8 mouse cellular contexts compared by ENCODE assay signal in the genomic region with DNA sequence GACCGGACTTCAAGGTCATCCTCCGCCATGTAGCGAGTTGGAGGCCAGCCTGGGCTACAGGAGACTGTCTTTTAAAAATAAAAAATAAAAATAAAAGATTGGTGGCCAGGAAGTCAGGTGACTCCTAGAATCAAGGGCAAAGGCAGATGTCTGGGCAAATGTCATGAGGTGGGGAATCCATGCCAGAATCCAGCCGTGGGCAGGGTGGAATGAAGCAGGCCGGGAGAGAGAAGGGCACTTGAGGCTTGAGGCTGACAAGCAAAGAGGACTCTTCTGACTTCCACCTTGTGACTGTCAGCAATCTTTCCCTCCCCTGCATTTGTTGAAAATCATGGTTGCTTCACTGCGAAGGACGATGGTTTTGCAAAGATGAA. TPM values are rescaled to one million over a fixed set of nuclear protein-coding genes. Genes with fewer than 3 reads are reported as not detected.
A peak's percentile ranks its signal among the peaks of the same experiment; 100 is the strongest.
DNase-seq lines count a peak whose midpoint lies in the region; ATAC-seq and TF ChIP-seq lines count a peak whose summit lies in the region.

No protein-coding gene starts in this region.

- no peaks in the 10 kb centered on the region for H3K27me3 ChIP-seq in kidney, adult 2 months (replicated peaks; ENCODE audit: control insufficient read depth, insufficient read depth, low read length)
- H3K27me3 ChIP-seq in heart, postnatal 0 days (ENCODE audit: control insufficient read depth, insufficient read depth, low read length), result no peaks in the 10 kb centered on the region
- no peaks in the 10 kb centered on the region for H3K27me3 ChIP-seq in midbrain, embryonic 11.5 days (ENCODE audit: control insufficient read depth, insufficient read depth, low read length)

- H3K4me1 ChIP-seq in kidney, adult 2 months (ENCODE audit: control insufficient read depth, insufficient read depth, low read length), result peaks cover 5% of the 10 kb centered on the region; the same call in 1 of the 2 replicates
- peaks cover 8% of the 10 kb centered on the region for H3K4me1 ChIP-seq in heart, postnatal 0 days (ENCODE audit: control insufficient read depth, insufficient read depth)
- peaks cover 3% of the 10 kb centered on the region; the same call in 1 of the 2 replicates for H3K4me1 ChIP-seq in midbrain, embryonic 11.5 days (ENCODE audit: control insufficient read depth, insufficient read depth, low read length)

- no peak for TF ChIP-seq POLR2A in kidney, adult 2 months (IDR thresholded peaks at IDR 0.05; ENCODE audit: low read depth, low read length)

- H3K4me2 ChIP-seq in heart, postnatal 0 days (ENCODE audit: low read depth, low read length), result peak overlapping the region; percentile 82
- peak overlapping the region; percentile 74 for H3K4me2 ChIP-seq in midbrain, embryonic 11.5 days

- no peak overlapping the region for H3K27ac ChIP-seq in kidney, adult 2 months (ENCODE audit: insufficient read depth, low read depth, low read length)
- H3K27ac ChIP-seq in heart, postnatal 0 days (ENCODE audit: low read depth), result peak overlapping the region; percentile 74; the same call in 1 of the 2 replicates
- no peak overlapping the region for H3K27ac ChIP-seq in midbrain, embryonic 11.5 days (ENCODE audit: low read depth, low read length)

- H3K9ac ChIP-seq in heart, postnatal 0 days (replicated peaks; ENCODE audit: low read depth, low read length), result peak overlapping the region; percentile 82
- peak overlapping the region; percentile 95 for H3K9ac ChIP-seq in midbrain, embryonic 11.5 days (ENCODE audit: low read length)

- no peaks in the 10 kb centered on the region for H3K36me3 ChIP-seq in kidney, adult 2 months (ENCODE audit: control insufficient read depth, insufficient read depth, low read length)
- H3K36me3 ChIP-seq in heart, postnatal 0 days (replicated peaks; ENCODE audit: control insufficient read depth, insufficient read depth, low read length), result no peaks in the 10 kb centered on the region
- no peaks in the 10 kb centered on the region for H3K36me3 ChIP-seq in midbrain, embryonic 11.5 days (ENCODE audit: control insufficient read depth, insufficient read depth, low read length)

- TF ChIP-seq CTCF in kidney, adult 2 months (conservative IDR thresholded peaks at IDR 0.05; ENCODE audit: insufficient read depth, insufficient read length, low read depth, low read length), result no peak
- TF ChIP-seq CTCF in heart, postnatal 0 days (IDR thresholded peaks at IDR 0.05; ENCODE audit: low read depth), result no peak

- no peaks in the 10 kb centered on the region for H3K9me3 ChIP-seq in heart, postnatal 0 days (replicated peaks; ENCODE audit: control insufficient read depth, low read length)
- no peaks in the 10 kb centered on the region for H3K9me3 ChIP-seq in midbrain, embryonic 11.5 days (ENCODE audit: control insufficient read depth, low read length)

- no peak for DNase-seq in kidney, adult 2 months
- no peak for DNase-seq in kidney, postnatal 4 days
- peak; percentile 49 for DNase-seq in adipocyte (ENCODE audit: low spot score)
- DNase-seq in heart, postnatal 0 days (ENCODE audit: low spot score), result no peak
- DNase-seq in midbrain, embryonic 11.5 days (ENCODE audit: low spot score, missing footprints), result peak; percentile 80
- no peak for DNase-seq in urinary bladder, postnatal 36 days (ENCODE audit: low spot score in 2 of 2)
- no peak for DNase-seq in frontal cortex, postnatal 36 days (ENCODE audit: low spot score in 2 of 2)
- DNase-seq in layer of hippocampus, adult 9-11 months, result no peak

- no peak for ATAC-seq in heart, postnatal 0 days (ENCODE audit: insufficient read depth, low read depth)
- peak; percentile 4; the same call in 1 of the 2 replicates for ATAC-seq in midbrain, embryonic 11.5 days (ENCODE audit: low FRiP score)

- no peak for TF ChIP-seq EP300 in heart, postnatal 0 days (IDR thresholded peaks at IDR 0.05; ENCODE audit: low read depth)

- 74% methylated on average over 7 of the region's 7 CpGs for WGBS in kidney, adult 2 months
- 73% methylated on average over 7 of the region's 7 CpGs for WGBS in heart, postnatal 0 days
- 89% methylated on average over 7 of the region's 7 CpGs for WGBS in midbrain, embryonic 11.5 days

- peak overlapping the region; percentile 98; the same call in 1 of the 2 replicates for H3K4me3 ChIP-seq in kidney, adult 2 months (ENCODE audit: insufficient read depth, low read depth, low read length)
- peak overlapping the region; percentile 70 for H3K4me3 ChIP-seq in heart, postnatal 0 days (ENCODE audit: low read depth, low read length)
- H3K4me3 ChIP-seq in midbrain, embryonic 11.5 days (ENCODE audit: low read depth, low read length), result peak overlapping the region; percentile 58

RNA-seq across cellular contexts. Expression of a gene that starts 0.7 kb away (rescaled TPM):
- polyA plus RNA-seq in kidney, adult 2 months (2012; rRNA removed), result 7.7 and 10.2 TPM in 2 replicates
- 4.4 and 13.0 TPM in 2 replicates for total RNA-seq in heart, postnatal 0 days (2014; rRNA removed; ENCODE audit: low replicate concordance)
- polyA plus RNA-seq in heart, postnatal 0 days (2015; fragmentation: Nextera tagmentation; extraction: Ambion mirVana), result 9.1 and 9.7 TPM in 2 replicates
- polyA plus RNA-seq in midbrain, embryonic 11.5 days (2014; fragmentation: Nextera tagmentation; extraction: Ambion mirVana), result 18.0 and 21.9 TPM in 2 replicates

RNA-seq across cellular contexts. Expression of a gene that starts 10.6 kb away (rescaled TPM):
- polyA plus RNA-seq in kidney, adult 2 months (2012; rRNA removed), result 5.2 and 5.7 TPM in 2 replicates
- total RNA-seq in heart, postnatal 0 days (2014; rRNA removed; ENCODE audit: low replicate concordance), result 6.5 and 18.2 TPM in 2 replicates
- polyA plus RNA-seq in heart, postnatal 0 days (2015; fragmentation: Nextera tagmentation; extraction: Ambion mirVana), result 1.4 and 1.6 TPM in 2 replicates
- polyA plus RNA-seq in midbrain, embryonic 11.5 days (2014; fragmentation: Nextera tagmentation; extraction: Ambion mirVana), result 10.1 and 13.4 TPM in 2 replicates

RNA-seq across cellular contexts. Expression of a gene that starts 12.7 kb away (rescaled TPM):
- 0.14 TPM in 1 of 2 replicates, not detected in the other for polyA plus RNA-seq in kidney, adult 2 months (2012; rRNA removed)
- total RNA-seq in heart, postnatal 0 days (2014; rRNA removed; ENCODE audit: low replicate concordance), result not detected in 2 replicates
- polyA plus RNA-seq in heart, postnatal 0 days (2015; fragmentation: Nextera tagmentation; extraction: Ambion mirVana), result not detected in 2 replicates
- polyA plus RNA-seq in midbrain, embryonic 11.5 days (2014; fragmentation: Nextera tagmentation; extraction: Ambion mirVana), result 0.41 and 0.48 TPM in 2 replicates

RNA-seq across cellular contexts. Expression of a gene that starts 23.8 kb away (rescaled TPM):
- not detected in 2 replicates for polyA plus RNA-seq in kidney, adult 2 months (2012; rRNA removed)
- not detected in 2 replicates for total RNA-seq in heart, postnatal 0 days (2014; rRNA removed; ENCODE audit: low replicate concordance)
- not detected in 2 replicates for polyA plus RNA-seq in heart, postnatal 0 days (2015; fragmentation: Nextera tagmentation; extraction: Ambion mirVana)
- 89.6 and 90.0 TPM in 2 replicates for polyA plus RNA-seq in midbrain, embryonic 11.5 days (2014; fragmentation: Nextera tagmentation; extraction: Ambion mirVana)

RNA-seq across cellular contexts. Expression of a gene that starts 33.6 kb away (rescaled TPM):
- 99.0 and 102 TPM in 2 replicates for polyA plus RNA-seq in kidney, adult 2 months (2012; rRNA removed)
- total RNA-seq in heart, postnatal 0 days (2014; rRNA removed; ENCODE audit: low replicate concordance), result 60.6 and 69.9 TPM in 2 replicates
- 90.1 and 90.6 TPM in 2 replicates for polyA plus RNA-seq in heart, postnatal 0 days (2015; fragmentation: Nextera tagmentation; extraction: Ambion mirVana)
- 195 and 214 TPM in 2 replicates for polyA plus RNA-seq in midbrain, embryonic 11.5 days (2014; fragmentation: Nextera tagmentation; extraction: Ambion mirVana)

Comparison
In these comparisons a context has a peak if more than half of its experiments do, and no peak if none do; other contexts are left out.
1. DNase-seq: peak in adipocyte (single experiment) and midbrain, embryonic 11.5 days (single experiment); none in kidney, adult 2 months (single experiment), kidney, postnatal 4 days (0 of 2), heart, postnatal 0 days (single experiment), urinary bladder, postnatal 36 days (0 of 2), frontal cortex, postnatal 36 days (0 of 2) and layer of hippocampus, adult 9-11 months (single experiment).
2. Peak in every context shown above with its lines, with median percentiles within 50 percentile points of each other: H3K4me3 ChIP-seq.